Mouse (Mus musculus) macrophage (primary cell): ENCODE measurements around the gene Ak8. TPM values are rescaled to one million over a fixed set of nuclear protein-coding genes. Genes with fewer than 3 reads are reported as not detected.

ENCODE experiments used
- H3K27ac ChIP-seq: fragments of 350-480 bp; formaldehyde crosslinking; 2 replicates; pipeline ENCODE4 v1.9.0; 2021
- H3K36me3 ChIP-seq: fragments of 350-480 bp; formaldehyde crosslinking; 2 replicates; pipeline ENCODE4 v1.9.0; 2021; ENCODE audit errors: inconsistent target
- H3K4me3 ChIP-seq: fragments of 350-480 bp; formaldehyde crosslinking; 2 replicates; pipeline ENCODE4 v1.9.0; 2021; ENCODE audit errors: inconsistent target
- H3K79me2 ChIP-seq: fragments of 350-480 bp; formaldehyde crosslinking; 2 replicates; pipeline ENCODE4 v1.9.0; 2021; ENCODE audit errors: inconsistent target
- WGBS: methylation state at CpG from one replicate; pipeline ENCODE4 v1.1.7; 2026; ENCODE audit warnings: inconsistent platforms; ENCODE audit not compliant: missing documents; 5-methylcytosine and 5-hydroxymethylcytosine counted together
- polyA plus RNA-seq: library from polyadenylated mRNA; stranded (reverse); fragments of 250-400 nt; gene quantifications from 3 replicates; pipeline ENCODE4 v1.2.4, GENCODE M21; 2018; ENCODE audit warnings: inconsistent platforms

Ak8 gene
- polyA plus RNA-seq, 1 experiment from 2014 or later, result 14.5 TPM

GRCm38 (mm10) chr2:28852594-28852993 is 152.6 kb downstream of the Ak8 start:
- H3K36me3 ChIP-seq, result peaks cover 66% of the 10 kb centered on the region
- 89% methylated on average over 3 of the region's 3 CpGs for WGBS
- H3K79me2 ChIP-seq, result peaks cover 14% of the 10 kb centered on the region; the same call in 1 of the 2 replicates
- H3K4me3 ChIP-seq, result no peak overlapping the region
- no peak overlapping the region for H3K27ac ChIP-seq

DNA sequence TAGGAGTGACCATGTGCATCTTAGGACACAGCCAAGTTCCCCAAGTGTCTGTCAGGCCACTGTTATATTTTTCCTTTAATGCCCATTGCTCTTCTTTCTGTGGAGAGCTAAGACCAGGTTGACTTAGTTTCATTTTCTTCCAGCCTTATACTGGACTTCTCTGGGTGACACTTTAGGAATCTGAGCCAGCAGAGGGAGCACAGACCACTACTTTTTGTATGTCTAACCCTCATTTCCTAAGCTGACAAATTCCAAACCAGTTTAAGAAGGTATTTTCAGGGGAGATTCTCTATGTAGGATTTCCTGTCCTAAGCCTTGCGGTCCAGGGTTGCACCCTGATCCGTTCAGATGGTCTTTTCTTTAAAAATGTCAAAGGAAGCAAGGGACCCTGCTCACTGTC is 155.8 kb downstream of the Ak8 start:
- peaks cover 14% of the 10 kb centered on the region; the same call in 1 of the 2 replicates for H3K79me2 ChIP-seq
- peaks cover 73% of the 10 kb centered on the region for H3K36me3 ChIP-seq
- no peak overlapping the region for H3K27ac ChIP-seq
- no peak overlapping the region for H3K4me3 ChIP-seq
- WGBS, result 100% methylated on average over 2 of the region's 2 CpGs

- H3K4me3 ChIP-seq, result no peak overlapping the region
- no peak overlapping the region for H3K27ac ChIP-seq
- no peaks in the 10 kb centered on the region for H3K79me2 ChIP-seq
- peaks cover 78% of the 10 kb centered on the region for H3K36me3 ChIP-seq
- WGBS, result 86% methylated on average over 4 of the region's 4 CpGs
Measured at GRCm38 (mm10) chr2:28859303-28859702, 159.3 kb downstream of the Ak8 start.

DNA sequence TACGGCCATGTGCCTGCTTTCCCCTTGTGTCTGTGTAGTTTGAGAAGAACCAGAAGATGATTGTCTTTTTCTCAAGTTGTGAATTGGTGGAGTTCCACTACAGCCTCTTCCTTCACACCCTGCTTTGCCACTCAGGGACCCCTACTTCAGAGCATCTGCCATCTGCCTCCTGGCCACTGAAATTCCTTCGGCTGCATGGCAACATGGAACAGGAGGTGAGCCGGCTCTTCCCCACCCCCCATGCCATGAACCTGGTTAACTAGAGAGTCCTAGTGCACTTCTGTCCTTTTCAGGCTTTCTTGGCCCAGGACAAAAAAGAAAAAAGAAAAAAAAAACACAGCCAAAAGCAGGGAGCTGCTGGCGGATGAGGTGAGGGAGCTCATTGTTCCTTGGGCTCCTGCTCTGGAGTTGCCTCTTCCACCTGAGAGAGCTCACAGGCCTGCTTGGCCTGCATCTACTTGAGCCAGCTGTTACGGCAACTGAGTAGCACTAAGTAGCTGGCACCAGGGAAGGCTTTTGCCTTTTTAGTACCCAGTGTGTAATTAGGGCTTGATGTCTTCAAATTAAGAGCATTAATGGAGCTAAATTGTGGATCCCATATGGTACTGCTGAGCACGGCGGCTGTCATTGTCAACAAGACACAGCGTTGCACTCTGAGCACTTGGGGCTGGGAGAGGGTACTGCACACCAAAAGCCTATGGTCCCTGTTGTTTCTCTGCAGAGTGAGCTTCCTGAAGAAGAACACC is 160.9 kb downstream of the Ak8 start:
- no peak overlapping the region for H3K4me3 ChIP-seq
- no peaks in the 10 kb centered on the region for H3K79me2 ChIP-seq
- 96% methylated on average over 7 of the region's 8 CpGs for WGBS
- no peak overlapping the region for H3K27ac ChIP-seq
- H3K36me3 ChIP-seq, result peaks cover 84% of the 10 kb centered on the region

Other genes starting within 250 kb of the Ak8 start
- gene 1700007K13Rik, start 233.8 kb upstream of the Ak8 start, polyA plus RNA-seq, result not detected in 3 replicates
- gene Mrps2, start 232.1 kb upstream of the Ak8 start, polyA plus RNA-seq, result 21.3 to 32.9 TPM (median 31.3 TPM) in 3 replicates
- 5.3 to 10.9 TPM (median 10.7 TPM) in 3 replicates for gene Gbgt1, start 203.3 kb upstream of the Ak8 start, polyA plus RNA-seq
- 4.6 to 7.7 TPM (median 6.7 TPM) in 3 replicates for gene Gm10134, start 194.1 kb upstream of the Ak8 start, polyA plus RNA-seq
- gene Ralgds, start 187.0 kb upstream of the Ak8 start, polyA plus RNA-seq, result 13.9 to 47.0 TPM (median 37.1 TPM) in 3 replicates
- gene Cel, start 136.8 kb upstream of the Ak8 start, polyA plus RNA-seq, result not detected in 3 replicates
- gene Gtf3c5, start 116.4 kb upstream of the Ak8 start, polyA plus RNA-seq, result 10.4 to 14.6 TPM (median 10.5 TPM) in 3 replicates
- gene Gfi1b, start 78.2 kb upstream of the Ak8 start, polyA plus RNA-seq, result 0.10 TPM in 1 of 3 replicates, not detected in the others
- 11.4 to 16.4 TPM (median 15.1 TPM) in 3 replicates for gene Tsc1, start 58.9 kb upstream of the Ak8 start, polyA plus RNA-seq
- gene Spaca9, start 437 bp upstream of the Ak8 start, polyA plus RNA-seq, result 11.7 to 25.3 TPM (median 13.8 TPM) in 3 replicates
- 11.5 to 17.4 TPM (median 12.1 TPM) in 3 replicates for gene Gtf3c4, start 140.2 kb downstream of the Ak8 start, polyA plus RNA-seq
- 9.6 to 15.8 TPM (median 9.6 TPM) in 3 replicates for gene Ddx31, start 140.2 kb downstream of the Ak8 start, polyA plus RNA-seq
- not detected in 3 replicates for gene Barhl1, start 216.5 kb downstream of the Ak8 start, polyA plus RNA-seq